Mouse (Mus musculus) hindbrain, postnatal 0 days (tissue): Measurements from ENCODE around the gene Zranb1. TPM values are rescaled to one million over a fixed set of nuclear protein-coding genes. Genes with fewer than 3 reads are reported as not detected.

Experiments used
- ATAC-seq: fragments of 200-750 bp; cut with Nextera tagmentation; 2 replicates; pipeline ENCODE4 v1.8.0; 2017; ENCODE audit warnings: mild to moderate bottlenecking, moderate TSS enrichment, moderate library complexity
- DNase-seq: peaks from one replicate; pipeline ENCODE4 v3.0.0-alpha.2; 2015; ENCODE audit warnings: low spot score
- H3K27ac ChIP-seq: fragments of 300-500 bp; sonication (generic); 2 replicates; pipeline ENCODE4 v1.5.1; 2014; ENCODE audit warnings: mild to moderate bottlenecking
- H3K27me3 ChIP-seq: fragments of 300-500 bp; sonication (generic); 2 replicates; pipeline ENCODE4 v1.6.1; 2014; ENCODE audit warnings: low read length, mixed read lengths; ENCODE audit not compliant: insufficient read depth
- H3K36me3 ChIP-seq: fragments of 300-500 bp; sonication (generic); 2 replicates; pipeline ENCODE4 v1.6.1; 2014; ENCODE audit warnings: low read length, mixed read lengths; ENCODE audit not compliant: insufficient read depth
- H3K4me1 ChIP-seq: fragments of 300-500 bp; sonication (generic); 2 replicates; pipeline ENCODE4 v1.6.1; 2014; ENCODE audit warnings: antibody characterized with exemption, low read length, mixed read lengths; ENCODE audit not compliant: insufficient read depth
- H3K4me2 ChIP-seq: fragments of 300-500 bp; sonication (generic); 2 replicates; pipeline ENCODE4 v1.6.1; 2014; ENCODE audit warnings: low read depth, mild to moderate bottlenecking, low read length, moderate library complexity, mixed read lengths
- H3K4me3 ChIP-seq: fragments of 300-500 bp; sonication (generic); 2 replicates; pipeline ENCODE4 v1.5.1; 2014; ENCODE audit warnings: low read length
- H3K9ac ChIP-seq: fragments of 300-500 bp; sonication (generic); replicated peaks from 2 replicates; pipeline ENCODE4 v1.6.1; 2014; ENCODE audit warnings: mild to moderate bottlenecking, low read length, moderate library complexity, mixed read lengths
- H3K9me3 ChIP-seq: fragments of 300-500 bp; sonication (generic); 2 replicates; pipeline ENCODE4 v1.6.1; 2016; ENCODE audit warnings: low read length, mixed read lengths
- CTCF ChIP-seq: IDR thresholded peaks from 2 replicates; pipeline ENCODE4 v1.5.1; 2016; ENCODE audit warnings: antibody characterized with exemption, control low read depth, low read depth
- WGBS: fragments of 180-500 bp; shearing (Covaris S2); extraction: QIAGEN DNeasy Blood & Tissue Kit; methylation state at CpG from one replicate; pipeline ENCODE4 v1.1.7; 2014; 5-methylcytosine and 5-hydroxymethylcytosine counted together
- polyA plus RNA-seq: library from polyadenylated mRNA; unstranded; fragments of >200 nt; fragmentation: Nextera tagmentation; extraction: Ambion mirVana; gene quantifications from 2 replicates; pipeline ENCODE4 v1.2.1, GENCODE M21; 2015
- total RNA-seq: library from RNA; depleted of rRNA; stranded (reverse); fragments of >200 nt; gene quantifications from 2 replicates; pipeline ENCODE4 v1.2.3, GENCODE M21; 2014; rRNA removed

The Zranb1 gene
- total and polyA plus RNA-seq, 2 experiments from 2014 or later = 24.0 to 40.1 TPM

DNA sequence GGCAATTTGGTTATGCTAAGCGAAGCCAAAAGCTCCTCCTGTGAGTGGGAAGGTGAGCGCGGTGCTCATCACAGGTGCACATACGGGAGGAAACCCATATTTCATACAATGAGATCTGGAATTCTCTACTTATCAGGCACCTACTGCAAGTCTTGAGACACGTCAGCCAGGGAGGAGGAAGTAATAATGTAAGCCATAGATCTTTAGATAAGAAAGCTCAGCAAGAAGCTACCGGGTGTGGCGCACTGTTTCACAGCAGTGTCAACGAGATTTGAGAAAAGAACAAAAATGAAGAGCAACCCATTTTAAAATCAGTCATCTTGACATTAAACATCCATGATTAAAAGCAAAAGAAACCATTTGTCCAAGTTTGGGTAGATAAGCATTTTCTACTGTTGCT is 98.1 kb downstream of the Zranb1 start:
- ATAC-seq (no peak), DNase-seq (no peak)
- TF ChIP-seq CTCF = no peak
- Histone ChIP-seq H3K4me1 (no peaks in the 10 kb centered on the region), H3K9me3 (no peaks in the 10 kb centered on the region), H3K4me3 (no peak overlapping the region), H3K27me3 (no peaks in the 10 kb centered on the region), H3K9ac (no peak overlapping the region), H3K27ac (no peak overlapping the region), H3K4me2 (no peak overlapping the region), H3K36me3 (no peaks in the 10 kb centered on the region)
- 92% methylated on average over 8 of the region's 8 CpGs for WGBS

DNA sequence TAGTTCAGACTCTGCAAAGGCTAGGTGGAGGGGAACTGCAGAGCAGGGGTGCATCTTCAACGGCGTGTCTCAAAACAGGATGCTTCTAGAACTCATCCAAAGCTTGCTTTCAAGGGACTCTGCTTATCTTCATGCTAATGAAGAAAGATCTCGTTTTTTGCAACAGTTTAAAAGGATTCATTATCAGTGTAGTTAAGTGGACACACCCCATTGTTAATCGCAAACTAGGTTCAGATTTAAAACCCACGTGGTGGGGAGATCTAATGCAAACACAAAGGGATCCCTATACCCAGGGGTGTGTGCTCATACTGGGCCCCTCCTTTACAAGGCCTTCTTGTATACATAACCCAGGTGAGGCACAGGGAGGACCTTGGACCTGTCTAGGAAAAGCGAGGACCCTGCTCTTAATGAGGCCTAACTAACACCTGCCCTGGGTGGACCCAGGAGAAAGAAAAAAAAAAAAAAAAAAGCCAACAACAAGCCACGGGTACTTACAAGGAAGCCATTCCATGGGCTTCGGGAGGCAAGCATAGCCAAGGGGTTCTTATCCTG is 98.6 kb downstream of the Zranb1 start:
- Histone ChIP-seq H3K4me3 (no peak overlapping the region), H3K4me2 (no peak overlapping the region), H3K4me1 (no peaks in the 10 kb centered on the region), H3K36me3 (no peaks in the 10 kb centered on the region), H3K9me3 (no peaks in the 10 kb centered on the region), H3K27ac (no peak overlapping the region), H3K9ac (no peak overlapping the region), H3K27me3 (no peaks in the 10 kb centered on the region)
- DNase-seq (no peak), ATAC-seq (no peak)
- TF ChIP-seq CTCF = no peak
- WGBS = 79% methylated on average over 8 of the region's 8 CpGs

GRCm38 (mm10) chr7:133032589-133033203 is 101.8 kb downstream of the Zranb1 start:
- Histone ChIP-seq H3K9me3 (no peaks in the 10 kb centered on the region), H3K27ac (no peak overlapping the region)
- peak; percentile 78 for ATAC-seq

GRCm38 (mm10) chr7:133035901-133036300 is 105.0 kb downstream of the Zranb1 start:
- Histone ChIP-seq H3K9me3 (no peaks in the 10 kb centered on the region), H3K4me1 (no peaks in the 10 kb centered on the region), H3K27me3 (no peaks in the 10 kb centered on the region), H3K9ac (no peak overlapping the region), H3K36me3 (no peaks in the 10 kb centered on the region), H3K4me2 (no peak overlapping the region), H3K27ac (no peak overlapping the region), H3K4me3 (no peak overlapping the region)
- ATAC-seq (no peak), DNase-seq (no peak)
- TF ChIP-seq CTCF = no peak

More at GRCm38 (mm10) chr7:133032589-133033203, 101.8 kb downstream of the Zranb1 start:
- Histone ChIP-seq H3K4me1 (no peaks in the 10 kb centered on the region), H3K27me3 (no peaks in the 10 kb centered on the region), H3K9ac (no peak overlapping the region), H3K36me3 (no peaks in the 10 kb centered on the region), H3K4me3 (no peak overlapping the region), H3K4me2 (no peak overlapping the region)
- WGBS = 43% methylated on average over 9 of the region's 9 CpGs
- peak; percentile 89 for DNase-seq
- TF ChIP-seq CTCF = peak; percentile 95

Other genes starting within 250 kb of the Zranb1 start
- gene Fam53b, start 117.3 kb upstream of the Zranb1 start, total RNA-seq = 20.9 and 21.0 TPM in 2 replicates
- 10.2 and 12.9 TPM in 2 replicates for gene Fam53b, start 117.3 kb upstream of the Zranb1 start, polyA plus RNA-seq
- gene Eef1akmt2, start 78.5 kb upstream of the Zranb1 start, total RNA-seq = 22.5 and 34.0 TPM in 2 replicates
- 76.7 and 78.2 TPM in 2 replicates for gene Eef1akmt2, start 78.5 kb upstream of the Zranb1 start, polyA plus RNA-seq
- gene Abraxas2, start 71.9 kb upstream of the Zranb1 start, total RNA-seq = 22.2 and 23.6 TPM in 2 replicates
- gene Abraxas2, start 71.9 kb upstream of the Zranb1 start, polyA plus RNA-seq = 33.1 and 36.4 TPM in 2 replicates
- 33.2 and 49.0 TPM in 2 replicates for gene Fgfr2, start 192.2 kb downstream of the Zranb1 start, total RNA-seq
- 17.3 and 17.5 TPM in 2 replicates for gene Fgfr2, start 192.2 kb downstream of the Zranb1 start, polyA plus RNA-seq
- 89.0 and 105 TPM in 2 replicates for gene Ctbp2, start 193.2 kb downstream of the Zranb1 start, total RNA-seq
- gene Ctbp2, start 193.2 kb downstream of the Zranb1 start, polyA plus RNA-seq = 39.6 and 40.6 TPM in 2 replicates